Mouse (Mus musculus) small intestine, adult 10 weeks (tissue): ENCODE measurements around the gene Efhc1. TPM values are rescaled to one million over a fixed set of nuclear protein-coding genes. Genes with fewer than 3 reads are reported as not detected.

ENCODE experiments used
- polyA plus RNA-seq: library from polyadenylated mRNA; stranded (reverse); fragments of 350-450 nt; fragmentation: Illumina TruSeq; extraction: RNeasy Lipid Tissue Mini Kit (QIAGEN cat#74804); gene quantifications from one replicate; pipeline ENCODE4 v1.2.3, GENCODE M21; 2014; ENCODE audit warnings: low replicate concordance

The Efhc1 gene
- 0.19 TPM for polyA plus RNA-seq

DNA sequence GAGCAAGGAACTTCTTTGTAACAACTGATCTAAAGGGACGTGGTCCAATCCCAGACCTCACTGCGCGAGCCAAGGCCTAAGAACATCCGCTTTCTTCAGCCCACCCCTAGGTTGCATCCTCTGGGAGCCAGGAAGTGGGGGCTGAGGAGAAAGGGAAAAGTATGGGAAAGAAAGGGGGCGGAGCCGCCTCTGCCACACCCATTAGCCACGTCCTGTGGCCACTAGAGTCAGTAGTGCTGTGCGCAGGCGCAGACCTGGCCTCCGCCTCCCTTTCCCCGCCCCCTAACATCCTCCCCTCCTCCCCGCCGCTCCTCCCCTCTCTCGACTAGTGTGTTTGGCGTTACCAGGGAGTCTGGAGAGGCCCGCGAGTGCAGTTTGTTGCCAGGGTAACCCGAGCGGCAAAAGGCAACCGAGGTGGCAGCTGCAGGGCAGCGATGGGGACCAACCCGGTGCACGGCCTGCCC, at the start of gene Efhc1:
Gene Efhc1 (plus strand): TSS at position 327 of the 464 bp plus-strand sequence.

Other genes starting within 250 kb of the Efhc1 start
- gene Il17a, start 220.7 kb upstream of the Efhc1 start, polyA plus RNA-seq = not detected
- gene Il17f, start 161.0 kb upstream of the Efhc1 start, polyA plus RNA-seq = not detected
- 2.2 TPM for gene Mcm3, start 131.3 kb upstream of the Efhc1 start, polyA plus RNA-seq
- 2.4 TPM for gene Paqr8, start 61.0 kb upstream of the Efhc1 start, polyA plus RNA-seq
- gene Tram2, start 127.6 kb downstream of the Efhc1 start, polyA plus RNA-seq = 1.0 TPM